Mouse (Mus musculus): ENCODE data around the gene Fstl4. TPM values are rescaled to one million over a fixed set of nuclear protein-coding genes. Genes with fewer than 3 reads are reported as not detected.

Gene Fstl4
- total and polyA plus RNA-seq, 2 experiments = under 0.01 TPM; not detected in 1

GRCm38 (mm10) chr11:53057821-53058553 is 293.6 kb downstream of the Fstl4 start:
- Histone ChIP-seq H3K27ac (replicated peaks; ENCODE audit: insufficient read depth, low read depth, low read length) (no peak overlapping the region), H3K9ac (ENCODE audit: low read depth, low read length) (no peak overlapping the region), H3K36me3 (ENCODE audit: control insufficient read depth, insufficient read depth, low read length) (no peaks in the 10 kb centered on the region), H3K27me3 (ENCODE audit: control insufficient read depth, insufficient read depth, low read length) (no peaks in the 10 kb centered on the region), H3K79me2 (ENCODE audit: control insufficient read depth, insufficient read depth, low read length) (no peaks in the 10 kb centered on the region), H3K4me1 (ENCODE audit: control insufficient read depth, insufficient read depth, low read length) (no peaks in the 10 kb centered on the region), H3K4me3 (ENCODE audit: insufficient read depth, low read depth, low read length) (no peak overlapping the region)
- 63% methylated on average over 17 of the region's 17 CpGs for WGBS
- no peak for TF ChIP-seq CTCF (IDR thresholded peaks at IDR 0.05; ENCODE audit: low read depth, low read length)
- TF ChIP-seq POLR2A (IDR thresholded peaks at IDR 0.05; ENCODE audit: extremely low read depth, insufficient read depth, low read length) = no peak
- DNase-seq (ENCODE audit: extremely low read depth, low read depth, low spot score) = no peak

GRCm38 (mm10) chr11:53058557-53058956 is 294.1 kb downstream of the Fstl4 start:
- Histone ChIP-seq H3K27ac (replicated peaks; ENCODE audit: insufficient read depth, low read depth, low read length) (no peak overlapping the region), H3K36me3 (ENCODE audit: control insufficient read depth, insufficient read depth, low read length) (no peaks in the 10 kb centered on the region), H3K79me2 (ENCODE audit: control insufficient read depth, insufficient read depth, low read length) (no peaks in the 10 kb centered on the region), H3K4me3 (ENCODE audit: insufficient read depth, low read depth, low read length) (no peak overlapping the region), H3K4me1 (ENCODE audit: control insufficient read depth, insufficient read depth, low read length) (no peaks in the 10 kb centered on the region), H3K27me3 (ENCODE audit: control insufficient read depth, insufficient read depth, low read length) (no peaks in the 10 kb centered on the region), H3K9ac (ENCODE audit: low read depth, low read length) (no peak overlapping the region)
- TF ChIP-seq POLR2A (IDR thresholded peaks at IDR 0.05; ENCODE audit: extremely low read depth, insufficient read depth, low read length) (no peak), CTCF (IDR thresholded peaks at IDR 0.05; ENCODE audit: low read depth, low read length) (no peak)
- 38% methylated on average over 7 of the region's 7 CpGs for WGBS
- DNase-seq (ENCODE audit: extremely low read depth, low read depth, low spot score) = no peak

DNA sequence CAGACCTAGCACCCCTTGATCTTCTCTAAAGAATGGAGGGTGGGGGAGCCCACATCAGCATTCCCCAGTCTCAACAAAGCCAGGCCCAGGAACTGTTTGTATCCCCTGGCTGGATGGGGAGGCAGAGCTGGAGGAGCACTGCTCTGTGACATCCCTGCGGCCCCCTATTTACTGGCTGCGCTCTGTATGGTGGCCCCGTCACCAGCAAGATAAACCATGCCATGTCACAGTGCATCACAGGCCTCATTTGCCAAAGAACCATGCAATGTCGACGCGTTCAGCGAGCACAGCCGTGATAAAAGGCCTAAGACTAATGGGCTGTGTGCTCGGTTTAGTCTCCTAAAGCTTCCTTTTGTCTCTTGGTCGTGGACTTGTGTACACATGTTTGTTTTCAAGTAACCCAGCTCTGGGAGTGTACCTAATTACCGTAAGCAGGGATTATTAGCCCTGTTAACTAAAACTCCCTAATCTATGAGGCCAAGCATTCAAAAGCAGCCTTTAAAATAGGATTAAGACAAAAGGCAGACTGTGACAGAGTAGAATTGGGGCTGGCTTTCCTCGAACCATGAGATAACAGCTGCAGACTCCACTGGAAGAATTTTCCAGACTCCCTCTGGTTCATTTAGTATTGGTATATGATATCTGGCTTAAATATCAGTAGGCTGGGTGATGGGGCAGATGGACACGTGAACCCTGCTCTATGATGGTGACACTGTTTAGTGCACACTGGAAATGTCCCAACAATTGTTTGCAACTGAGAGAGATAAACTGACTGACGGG is 303.5 kb downstream of the Fstl4 start:
- no peaks in the 10 kb centered on the region for H3K27me3 ChIP-seq (ENCODE audit: control insufficient read depth, insufficient read depth, low read length)
- H3K79me2 ChIP-seq (ENCODE audit: control insufficient read depth, insufficient read depth, low read length) = no peaks in the 10 kb centered on the region
- TF ChIP-seq CTCF (IDR thresholded peaks at IDR 0.05; ENCODE audit: low read depth, low read length) (no peak), POLR2A (IDR thresholded peaks at IDR 0.05; ENCODE audit: extremely low read depth, insufficient read depth, low read length) (no peak)
- DNase-seq (ENCODE audit: extremely low read depth, low read depth, low spot score) = no peak
- no peaks in the 10 kb centered on the region for H3K36me3 ChIP-seq (ENCODE audit: control insufficient read depth, insufficient read depth, low read length)
- no peak overlapping the region for H3K9ac ChIP-seq (ENCODE audit: low read depth, low read length)
- H3K27ac ChIP-seq (replicated peaks; ENCODE audit: insufficient read depth, low read depth, low read length) = no peak overlapping the region
- WGBS = 59% methylated on average over 14 of the region's 14 CpGs
- no peaks in the 10 kb centered on the region for H3K4me1 ChIP-seq (ENCODE audit: control insufficient read depth, insufficient read depth, low read length)
- no peak overlapping the region for H3K4me3 ChIP-seq (ENCODE audit: insufficient read depth, low read depth, low read length)

GRCm38 (mm10) chr11:53068479-53069065 is 304.1 kb downstream of the Fstl4 start:
- Histone ChIP-seq H3K79me2 (ENCODE audit: control insufficient read depth, insufficient read depth, low read length) (no peaks in the 10 kb centered on the region), H3K36me3 (ENCODE audit: control insufficient read depth, insufficient read depth, low read length) (no peaks in the 10 kb centered on the region), H3K9ac (ENCODE audit: low read depth, low read length) (no peak overlapping the region), H3K27me3 (ENCODE audit: control insufficient read depth, insufficient read depth, low read length) (no peaks in the 10 kb centered on the region), H3K4me1 (ENCODE audit: control insufficient read depth, insufficient read depth, low read length) (no peaks in the 10 kb centered on the region), H3K4me3 (ENCODE audit: insufficient read depth, low read depth, low read length) (no peak overlapping the region), H3K27ac (replicated peaks; ENCODE audit: insufficient read depth, low read depth, low read length) (no peak overlapping the region)
- TF ChIP-seq CTCF (IDR thresholded peaks at IDR 0.05; ENCODE audit: low read depth, low read length) = no peak
- no peak for TF ChIP-seq POLR2A (IDR thresholded peaks at IDR 0.05; ENCODE audit: extremely low read depth, insufficient read depth, low read length)
- DNase-seq (ENCODE audit: extremely low read depth, low read depth, low spot score) = no peak
- WGBS = 68% methylated on average over 16 of the region's 16 CpGs

GRCm38 (mm10) chr11:53069751-53070150 is 305.3 kb downstream of the Fstl4 start:
- no peaks in the 10 kb centered on the region for H3K36me3 ChIP-seq (ENCODE audit: control insufficient read depth, insufficient read depth, low read length)
- no peak overlapping the region for H3K9ac ChIP-seq (ENCODE audit: low read depth, low read length)
- H3K4me3 ChIP-seq (ENCODE audit: insufficient read depth, low read depth, low read length) = no peak overlapping the region
- no peaks in the 10 kb centered on the region for H3K79me2 ChIP-seq (ENCODE audit: control insufficient read depth, insufficient read depth, low read length)
- TF ChIP-seq POLR2A (IDR thresholded peaks at IDR 0.05; ENCODE audit: extremely low read depth, insufficient read depth, low read length) (no peak), CTCF (IDR thresholded peaks at IDR 0.05; ENCODE audit: low read depth, low read length) (no peak)
- no peaks in the 10 kb centered on the region for H3K27me3 ChIP-seq (ENCODE audit: control insufficient read depth, insufficient read depth, low read length)
- 81% methylated on average over 6 of the region's 6 CpGs for WGBS
- H3K4me1 ChIP-seq (ENCODE audit: control insufficient read depth, insufficient read depth, low read length) = no peaks in the 10 kb centered on the region
- DNase-seq (ENCODE audit: extremely low read depth, low read depth, low spot score) = no peak
- H3K27ac ChIP-seq (replicated peaks; ENCODE audit: insufficient read depth, low read depth, low read length) = no peak overlapping the region

All from liver, adult 2 months (tissue).